Mouse (Mus musculus): ENCODE measurements around the gene Ddx56. TPM values are rescaled to one million over a fixed set of nuclear protein-coding genes. Genes with fewer than 3 reads are reported as not detected.

Ddx56 gene
- 81.6 and 83.9 TPM in 2 replicates for polyA plus RNA-seq (2015; fragmentation: Nextera tagmentation; extraction: Ambion mirVana)

GRCm38 (mm10) chr11:6267320-6268254, at the start of gene Ddx56:
Gene Ddx56, minus strand, starts transcription at chr11:6267772.
- peak; percentile 94 for DNase-seq (ENCODE audit: low spot score)

DNA sequence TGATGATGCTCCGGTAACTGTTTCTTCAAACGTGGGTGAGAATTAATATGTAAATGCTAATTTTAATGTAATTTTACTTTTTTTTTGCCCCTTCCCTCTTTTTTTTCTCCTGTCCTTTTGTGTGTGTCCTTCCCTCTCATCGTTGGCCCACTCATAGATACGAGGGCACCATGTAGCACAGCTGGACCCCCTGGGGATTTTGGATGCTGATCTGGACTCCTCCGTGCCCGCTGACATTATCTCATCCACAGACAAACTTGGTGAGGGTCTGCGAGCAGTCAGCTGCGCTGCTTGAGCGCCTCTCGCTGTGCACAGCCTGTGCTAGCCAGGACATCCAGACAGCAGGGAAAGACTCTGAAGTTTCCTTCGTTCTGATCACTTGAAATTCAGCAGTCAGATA, 49.2 kb upstream of the Ddx56 start:
- DNase-seq (ENCODE audit: low spot score), result no peak

GRCm38 (mm10) chr11:6313874-6314406, 46.4 kb upstream of the Ddx56 start:
- no peak for DNase-seq (ENCODE audit: low spot score)

- no peak for DNase-seq (ENCODE audit: low spot score)
Measured at GRCm38 (mm10) chr11:6308181-6308580, 40.6 kb upstream of the Ddx56 start.

DNA sequence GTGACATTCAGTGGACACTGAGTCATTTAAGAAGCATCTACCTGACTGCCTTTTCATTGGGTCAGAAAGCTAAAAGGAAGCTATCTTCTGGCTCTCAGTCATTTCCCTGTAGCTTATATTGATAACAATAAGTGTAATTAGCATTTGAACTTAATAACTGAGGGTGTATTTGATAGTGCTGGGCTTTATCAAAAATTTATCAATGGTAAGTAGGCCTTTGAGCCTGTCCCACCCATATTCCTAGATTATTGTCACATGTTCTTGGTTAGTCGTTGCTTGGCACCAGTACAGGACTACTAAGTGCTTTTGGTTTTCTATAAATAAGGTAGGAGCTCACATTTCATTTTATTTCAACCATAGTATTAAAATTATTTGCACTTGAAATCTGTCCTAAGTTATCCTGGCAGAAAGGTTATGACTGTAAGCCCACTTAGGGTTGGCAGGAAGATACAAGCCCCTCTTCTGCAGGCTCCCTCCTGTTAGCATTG, 38.4 kb upstream of the Ddx56 start:
- DNase-seq (ENCODE audit: low spot score), result no peak

DNA sequence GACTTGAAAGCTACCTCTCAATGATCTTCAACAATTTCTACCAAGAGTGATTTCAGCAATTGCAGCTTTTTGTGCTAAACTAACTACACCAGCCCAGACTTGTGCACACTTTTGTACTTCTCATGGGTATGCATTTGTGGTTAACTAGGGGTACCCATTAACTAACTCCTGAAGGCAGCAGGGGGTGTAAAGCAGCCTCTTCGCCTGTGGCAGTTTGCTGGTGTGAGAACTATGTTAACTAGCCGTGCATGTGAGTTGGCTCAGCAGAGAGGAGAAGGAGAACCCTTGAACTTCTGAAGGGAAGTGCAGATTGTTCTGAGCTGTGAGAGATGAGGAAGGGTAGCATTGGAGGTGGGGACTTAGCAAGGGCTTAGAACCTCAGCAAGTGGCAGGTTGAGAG, 35.2 kb upstream of the Ddx56 start:
- no peak for DNase-seq (ENCODE audit: low spot score)

GRCm38 (mm10) chr11:6299435-6299834, 31.9 kb upstream of the Ddx56 start:
- DNase-seq (ENCODE audit: low spot score), result no peak

DNA sequence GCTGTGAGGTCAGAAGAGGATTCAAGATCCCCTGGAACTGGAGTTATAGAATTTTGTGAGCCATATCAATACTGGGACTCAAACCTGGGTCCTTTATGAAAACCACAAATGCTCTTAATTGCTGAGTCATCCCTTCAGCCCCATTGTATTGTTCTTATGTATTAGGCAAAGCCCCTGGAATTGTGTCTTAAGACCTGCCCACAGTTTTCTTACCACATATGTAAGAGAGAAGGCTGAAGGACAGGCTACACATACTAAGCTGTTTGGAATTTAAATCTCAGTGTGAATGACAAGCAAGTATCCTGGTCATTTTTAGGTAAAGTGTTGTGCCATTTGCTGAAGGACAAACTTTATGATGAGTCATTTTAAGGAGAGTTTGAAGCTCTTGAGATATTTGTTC, 28.5 kb upstream of the Ddx56 start:
- no peak for DNase-seq (ENCODE audit: low spot score)

DNA sequence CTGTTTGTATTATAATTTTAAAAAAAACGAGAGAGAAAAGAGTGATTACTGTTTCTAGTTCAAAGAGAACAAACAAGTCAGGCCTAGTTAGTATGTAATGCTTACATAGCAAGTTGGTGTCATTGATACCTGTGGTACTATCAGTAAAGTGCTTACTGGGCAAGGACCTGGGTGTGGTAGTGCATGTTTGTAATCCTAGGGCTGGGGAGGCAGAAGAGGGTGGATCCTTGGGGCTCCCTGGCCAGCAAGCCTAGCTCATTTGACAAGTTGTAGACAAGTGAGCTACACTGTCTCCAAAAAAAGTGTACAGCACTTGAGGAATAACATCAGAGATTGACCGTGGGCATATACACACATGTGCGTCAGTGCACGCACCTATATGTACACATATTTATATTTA, 27.1 kb upstream of the Ddx56 start:
- no peak for DNase-seq (ENCODE audit: low spot score)

DNA sequence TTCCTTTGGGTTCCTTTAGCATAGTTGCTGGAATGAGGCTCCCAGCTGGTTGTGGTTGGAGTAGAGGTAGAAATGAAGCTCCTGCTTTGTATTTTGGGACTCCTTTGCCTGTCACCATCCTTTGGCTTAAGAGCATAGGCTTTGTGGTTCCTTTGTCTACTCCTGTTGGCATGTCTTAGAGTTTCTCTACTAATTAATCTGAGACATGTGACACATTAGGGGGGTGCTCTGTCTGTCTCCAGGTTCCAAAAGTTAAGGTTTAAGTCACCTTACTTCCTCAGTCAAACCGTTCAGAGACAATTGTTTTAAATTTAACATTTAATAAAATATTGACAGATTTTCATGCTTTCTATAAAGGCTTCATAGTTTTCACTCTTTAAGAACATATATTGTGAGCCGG, 26.0 kb upstream of the Ddx56 start:
- DNase-seq (ENCODE audit: low spot score), result no peak

DNA sequence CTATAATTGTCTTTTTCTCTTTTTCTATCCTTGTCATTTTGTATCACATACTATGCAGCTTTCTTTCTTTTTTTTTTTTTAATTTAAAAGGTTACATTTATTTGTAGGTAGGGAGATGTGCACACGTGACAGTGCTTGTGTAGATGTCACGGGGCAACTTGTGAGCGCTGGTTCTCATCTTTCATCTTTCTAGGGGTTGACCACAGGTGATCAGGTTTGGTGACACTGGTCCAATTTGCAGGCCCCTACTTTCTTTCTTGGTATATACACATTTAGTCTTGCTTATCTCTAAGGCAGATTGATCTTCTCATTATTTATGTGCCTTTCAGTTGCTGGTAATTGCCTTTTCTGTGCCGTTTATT, 25.4 kb upstream of the Ddx56 start:
- no peak for DNase-seq (ENCODE audit: low spot score)

DNA sequence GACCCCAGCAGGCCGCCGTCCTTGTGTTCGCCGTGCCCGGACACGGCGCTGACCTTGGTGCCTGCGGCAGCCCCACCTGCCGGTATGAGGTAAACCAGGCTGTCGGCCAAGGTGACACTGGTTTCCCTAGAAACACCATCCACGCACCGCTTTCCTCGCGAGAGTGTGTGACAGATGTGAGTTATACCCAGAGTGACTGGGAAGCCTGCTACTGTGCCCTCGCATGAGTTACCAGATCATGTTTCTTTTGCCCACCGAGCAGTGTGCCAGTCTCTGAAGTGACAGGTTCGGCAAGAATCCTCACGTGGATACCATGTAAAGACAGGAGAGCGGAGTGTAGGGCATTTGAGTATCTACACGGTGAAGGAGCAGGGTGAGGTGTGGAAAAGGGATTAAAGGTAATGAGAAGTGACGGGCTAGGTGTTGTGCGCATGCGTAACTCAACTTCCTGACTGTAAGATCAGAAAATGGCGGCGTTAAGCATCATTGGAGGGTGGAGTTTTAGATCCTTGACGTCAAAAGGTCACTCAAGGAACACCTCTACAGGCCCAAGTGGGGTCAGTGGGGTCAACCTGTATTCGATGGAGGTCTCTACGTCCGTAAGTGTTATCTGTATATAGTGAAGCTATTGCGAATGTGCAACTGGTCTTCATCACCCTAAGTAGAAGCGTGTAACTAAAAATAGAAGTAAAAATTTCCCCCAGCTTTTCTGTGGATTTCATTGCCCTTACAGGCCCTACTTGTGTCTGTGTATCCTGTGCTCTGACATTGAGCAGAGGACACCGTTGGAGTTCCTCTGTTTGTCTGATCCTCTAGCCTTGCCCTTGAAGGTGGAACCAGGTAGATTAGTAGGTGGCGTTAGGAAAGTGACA, 24.8 kb upstream of the Ddx56 start:
- DNase-seq (ENCODE audit: low spot score), result peak; percentile 89

GRCm38 (mm10) chr11:6291401-6292115, 24.0 kb upstream of the Ddx56 start, which contains the start of gene Ogdh:
Gene Ogdh, plus strand, starts transcription at chr11:6291633.
- peak; percentile 98 for DNase-seq (ENCODE audit: low spot score)

- no peak for DNase-seq (ENCODE audit: low spot score)
Measured at GRCm38 (mm10) chr11:6290883-6291282, 23.3 kb upstream of the Ddx56 start.

DNA sequence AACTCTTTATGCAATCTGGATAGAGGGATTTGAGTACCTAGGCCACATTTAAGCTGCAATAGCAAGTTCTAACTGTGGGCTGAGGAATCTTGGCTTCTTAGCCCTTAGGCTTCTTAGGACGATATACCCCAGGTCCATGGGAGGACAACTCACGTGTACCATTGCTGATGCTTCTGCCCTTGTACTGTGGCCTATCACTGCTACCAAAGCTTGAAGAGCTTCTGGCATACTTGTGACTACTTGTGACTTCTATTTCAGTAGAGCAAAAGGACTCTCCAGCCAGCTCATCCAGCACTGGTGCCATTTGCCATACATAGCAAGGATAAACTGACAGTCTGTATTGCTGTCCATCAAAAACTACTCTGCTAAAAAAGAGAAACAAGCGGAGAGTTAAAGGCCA, 22.6 kb upstream of the Ddx56 start:
- no peak for DNase-seq (ENCODE audit: low spot score)

DNA sequence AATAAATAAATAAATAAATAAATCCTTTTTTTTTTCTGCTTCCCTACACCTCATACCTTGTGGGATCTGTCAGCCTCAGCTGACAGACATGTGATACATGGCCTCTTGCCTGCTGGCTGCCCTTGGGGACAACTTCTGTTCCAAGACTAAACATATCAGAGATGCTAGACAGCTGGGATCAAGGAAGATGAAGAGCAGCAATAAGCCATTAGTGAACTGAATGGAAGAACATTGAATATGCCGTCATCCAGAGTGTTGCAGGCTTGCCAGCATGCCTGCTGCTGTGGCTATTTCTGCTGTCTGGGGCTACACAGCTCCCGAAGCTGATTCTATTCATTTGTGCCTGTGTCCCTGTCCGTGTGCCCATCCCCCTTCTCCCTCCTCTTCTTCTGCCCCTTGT, 15.4 kb upstream of the Ddx56 start:
- no peak for DNase-seq (ENCODE audit: low spot score)

GRCm38 (mm10) chr11:6276466-6276865, 8.9 kb upstream of the Ddx56 start:
- DNase-seq (ENCODE audit: low spot score), result no peak

DNA sequence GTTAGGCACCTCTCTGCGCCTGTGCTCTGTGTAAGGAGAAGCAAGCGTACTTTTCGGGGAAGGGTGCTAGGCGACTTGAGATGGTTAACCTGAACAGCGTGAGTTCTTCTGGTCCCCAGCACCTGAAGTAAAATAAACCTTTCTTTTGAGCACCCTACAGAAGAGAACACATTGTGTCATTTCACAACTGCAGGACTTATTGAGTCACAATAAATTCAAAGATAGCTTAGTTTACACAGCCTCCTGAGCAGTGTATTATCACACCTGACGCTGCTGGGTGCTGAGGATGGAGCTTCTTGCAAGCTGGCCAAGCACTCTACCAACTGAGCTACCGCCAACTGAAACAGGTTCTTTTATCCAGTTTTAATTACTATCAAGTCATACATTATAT, 7.5 kb upstream of the Ddx56 start:
- no peak for DNase-seq (ENCODE audit: low spot score)

DNA sequence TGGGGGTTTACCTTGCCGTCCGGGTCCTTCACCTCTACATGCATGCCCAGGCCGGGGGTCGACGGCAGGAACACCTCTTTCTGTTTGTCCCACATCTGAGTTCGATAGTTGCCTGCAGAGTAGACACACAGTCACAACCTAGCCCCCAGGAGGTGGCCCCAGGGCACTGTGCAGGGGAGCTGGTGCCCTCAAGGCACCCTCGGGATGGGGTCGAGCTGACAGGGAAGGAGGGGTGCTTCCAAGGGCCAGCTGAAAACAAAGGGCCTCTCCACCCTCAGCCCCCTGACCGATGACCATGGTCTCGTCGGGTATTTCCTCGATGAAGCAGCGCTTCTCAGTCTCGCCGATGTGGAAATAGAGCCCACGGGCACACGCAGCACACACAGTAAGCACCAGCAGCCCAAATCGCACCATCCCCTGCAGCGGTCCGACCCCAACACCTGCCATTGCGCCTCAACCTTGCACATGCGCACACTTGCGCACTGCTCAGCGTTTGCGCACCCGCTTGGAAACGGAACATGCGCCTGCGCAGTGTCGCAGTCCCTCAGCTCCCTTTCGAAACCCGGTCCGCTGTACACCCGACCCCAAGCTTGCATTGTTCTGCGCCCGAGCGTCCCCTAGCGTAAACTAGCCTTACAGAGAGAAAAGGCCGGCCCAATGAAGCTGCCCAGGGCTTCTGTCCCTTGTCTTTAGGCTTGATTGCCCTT, 7.0 kb upstream of the Ddx56 start, which contains the start of gene Tmed4:
Gene Tmed4 (minus strand): TSS at position 484 of the 707 bp plus-strand sequence.
- DNase-seq (ENCODE audit: low spot score), result peak; percentile 98

- no peak for DNase-seq (ENCODE audit: low spot score)
Measured at GRCm38 (mm10) chr11:6273607-6274006, 6.0 kb upstream of the Ddx56 start.

Measured in thymus, postnatal 0 days (tissue).